Mouse (Mus musculus): ENCODE data around the gene Fcrl1.
A peak's percentile ranks its signal among the peaks of the same experiment; 100 is the strongest.

Gene Fcrl1

GRCm38 (mm10) chr3:87411150-87411549 lies 35.0 kb downstream of the Fcrl1 start:
- DNase-seq = peak; percentile 65

GRCm38 (mm10) chr3:87420645-87421044 lies 44.5 kb downstream of the Fcrl1 start:
- no peak for DNase-seq

DNA sequence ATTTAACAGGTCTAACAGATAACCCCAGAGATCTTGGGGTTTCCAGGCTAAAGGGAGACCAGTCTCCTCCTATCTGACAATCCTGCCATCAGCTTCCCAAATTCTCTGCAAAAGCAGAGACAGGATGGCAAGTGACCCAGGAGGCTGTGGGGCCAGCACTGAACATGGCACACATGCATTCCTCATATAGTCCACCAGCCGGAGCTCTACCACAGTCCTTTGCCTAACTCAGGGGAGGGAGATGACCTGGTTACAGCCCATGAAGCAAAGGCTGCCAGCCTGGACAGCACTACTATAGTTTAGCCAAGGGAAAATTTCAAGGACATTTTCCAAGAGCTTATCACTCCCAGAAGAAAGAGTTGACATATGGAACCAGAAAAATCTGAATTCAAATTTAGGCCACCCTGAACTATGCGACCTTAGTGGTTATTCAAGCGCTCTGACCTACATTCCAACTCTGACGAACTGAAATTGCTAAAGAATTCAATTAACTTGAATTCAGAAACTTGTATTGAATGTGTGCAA lies 46.3 kb downstream of the Fcrl1 start:
- DNase-seq = peak; percentile 70

- no peak for DNase-seq
Measured at GRCm38 (mm10) chr3:87435479-87435878, 59.3 kb downstream of the Fcrl1 start, which contains the start of gene Fcrl5. TSS of gene Fcrl5 (plus strand) at chr3:87435773.

GRCm38 (mm10) chr3:87440586-87440985 lies 64.4 kb downstream of the Fcrl1 start:
- DNase-seq = no peak

- DNase-seq = no peak
Measured at GRCm38 (mm10) chr3:87443968-87444367, 67.8 kb downstream of the Fcrl1 start.
